Mouse (Mus musculus): ENCODE measurements around the gene Dnajb8. TPM values are rescaled to one million over a fixed set of nuclear protein-coding genes. Genes with fewer than 3 reads are reported as not detected.
A peak's percentile ranks its signal among the peaks of the same experiment; 100 is the strongest.

Gene Dnajb8
- polyA plus RNA-seq, 1 experiment from 2014 or later = not detected

DNA sequence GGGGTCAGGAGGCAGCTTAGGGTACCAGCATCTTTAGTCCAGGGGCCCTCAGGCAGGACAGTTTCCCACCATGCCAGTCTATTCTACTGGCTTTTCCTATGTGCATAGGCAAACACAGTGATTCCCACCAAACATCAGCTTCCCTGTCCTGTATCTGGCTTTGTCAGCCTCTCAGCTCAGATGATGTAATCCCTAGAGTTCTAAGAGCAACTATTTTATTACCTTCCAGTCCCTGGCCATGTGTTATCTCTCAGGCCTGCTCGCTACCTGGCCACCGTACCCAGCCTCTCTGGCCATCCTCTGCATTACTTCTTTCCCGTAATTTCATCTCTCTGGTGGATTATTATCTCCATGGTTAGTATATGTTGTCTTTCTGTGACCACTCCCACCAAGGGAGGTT is 38.6 kb downstream of the Dnajb8 start:
- H3K4me2 ChIP-seq = no peak overlapping the region
- ATAC-seq (ENCODE audit: insufficient read depth) = no peak
- no peaks in the 10 kb centered on the region for H3K9me3 ChIP-seq (replicated peaks)
- peaks cover 39% of the 10 kb centered on the region for H3K4me1 ChIP-seq (replicated peaks)
- H3K4me3 ChIP-seq (replicated peaks) = no peak overlapping the region
- H3K27ac ChIP-seq (replicated peaks) = no peak overlapping the region
- H3K36me3 ChIP-seq (replicated peaks) = peaks cover 9% of the 10 kb centered on the region; the same call in 1 of the 2 replicates
- H3K9ac ChIP-seq = no peak overlapping the region
- no peaks in the 10 kb centered on the region for H3K27me3 ChIP-seq
- WGBS (ENCODE audit: insufficient replicate concordance) = 54% methylated on average over 3 of the region's 3 CpGs

DNA sequence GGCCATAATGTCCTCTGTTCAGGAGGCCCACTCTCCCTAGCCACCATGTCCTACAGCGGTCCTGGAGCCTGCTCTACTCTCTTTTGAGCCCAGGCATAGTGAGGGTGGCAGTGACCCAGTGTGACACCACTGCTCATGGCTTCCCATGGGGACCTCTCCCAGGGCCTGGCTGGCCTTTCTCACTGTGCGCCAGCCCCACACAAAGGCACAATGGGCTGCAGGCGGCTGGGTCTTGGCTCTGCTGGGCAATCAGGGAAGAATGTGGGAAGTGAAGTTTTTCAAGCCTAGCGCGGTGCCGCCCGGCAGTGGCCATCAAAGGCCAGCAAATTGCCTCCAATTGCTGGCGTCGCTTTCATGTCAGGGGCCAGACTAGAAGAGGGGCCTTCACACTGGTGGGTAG is 40.1 kb downstream of the Dnajb8 start:
- no peak overlapping the region for H3K27ac ChIP-seq (replicated peaks)

DNA sequence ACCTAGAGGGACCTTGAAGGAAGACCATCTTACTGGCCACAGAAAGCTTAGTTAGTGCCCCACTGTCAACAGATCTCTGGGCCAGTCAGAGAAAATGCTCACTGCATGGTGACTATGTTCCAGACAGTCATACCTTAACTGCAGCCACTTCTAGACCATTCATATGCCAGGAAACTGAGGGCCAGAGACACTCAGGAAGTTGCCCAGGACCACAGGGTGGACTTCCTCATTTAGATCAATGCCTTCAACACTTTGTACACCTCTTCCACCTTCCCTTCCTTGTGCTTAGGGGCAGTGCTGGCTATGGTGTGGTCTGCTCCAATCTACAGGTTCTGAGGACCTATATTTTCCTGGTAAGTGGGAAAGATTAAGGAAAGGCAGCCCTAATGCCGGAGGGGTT is 43.3 kb downstream of the Dnajb8 start:
- H3K27me3 ChIP-seq = no peaks in the 10 kb centered on the region
- H3K4me2 ChIP-seq = no peak overlapping the region
- ATAC-seq (ENCODE audit: insufficient read depth) = no peak
- H3K9me3 ChIP-seq (replicated peaks) = no peaks in the 10 kb centered on the region
- no peak overlapping the region for H3K9ac ChIP-seq
- peaks cover 32% of the 10 kb centered on the region for H3K4me1 ChIP-seq (replicated peaks)
- H3K4me3 ChIP-seq (replicated peaks) = no peak overlapping the region
- H3K27ac ChIP-seq (replicated peaks) = no peak overlapping the region
- H3K36me3 ChIP-seq (replicated peaks) = no peaks in the 10 kb centered on the region
- 70% methylated on average over 1 of the region's 1 CpGs for WGBS (ENCODE audit: insufficient replicate concordance)

More for the DNA sequence above, 40.1 kb downstream of the Dnajb8 start:
- no peak for ATAC-seq (ENCODE audit: insufficient read depth)
- Histone ChIP-seq H3K36me3 (replicated peaks) (peaks cover 6% of the 10 kb centered on the region; the same call in 1 of the 2 replicates), H3K4me3 (replicated peaks) (no peak overlapping the region), H3K4me1 (replicated peaks) (peaks cover 32% of the 10 kb centered on the region), H3K27me3 (no peaks in the 10 kb centered on the region), H3K9me3 (replicated peaks) (no peaks in the 10 kb centered on the region), H3K9ac (no peak overlapping the region), H3K4me2 (no peak overlapping the region)
- 82% methylated on average over 9 of the region's 9 CpGs for WGBS (ENCODE audit: insufficient replicate concordance)

DNA sequence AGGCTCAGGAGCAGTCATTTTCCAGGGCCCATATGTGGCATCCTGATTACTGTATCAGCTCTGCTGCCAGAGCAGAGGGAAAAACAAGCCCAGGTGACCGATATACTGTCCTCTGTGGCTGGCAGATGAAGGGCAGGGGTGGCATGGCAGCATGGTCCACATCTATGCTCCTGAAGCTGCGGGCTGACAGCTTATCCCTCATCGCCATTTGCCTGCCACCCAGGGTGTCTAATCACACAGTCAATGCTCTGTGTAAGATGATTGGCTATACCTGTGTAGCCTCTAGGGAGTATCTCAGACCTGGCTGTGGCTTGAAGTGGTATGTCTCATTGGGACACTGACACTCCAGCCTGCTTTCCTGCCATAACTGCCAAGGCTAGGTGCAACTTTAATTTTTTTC is 44.0 kb downstream of the Dnajb8 start:
- Histone ChIP-seq H3K4me3 (replicated peaks) (no peak overlapping the region), H3K27ac (replicated peaks) (no peak overlapping the region), H3K27me3 (no peaks in the 10 kb centered on the region), H3K4me2 (no peak overlapping the region), H3K9me3 (replicated peaks) (no peaks in the 10 kb centered on the region), H3K9ac (no peak overlapping the region), H3K36me3 (replicated peaks) (no peaks in the 10 kb centered on the region), H3K4me1 (replicated peaks) (peaks cover 32% of the 10 kb centered on the region)
- ATAC-seq (ENCODE audit: insufficient read depth) = peak; percentile 57; the same call in 1 of the 2 replicates
- 56% methylated on average over 3 of the region's 3 CpGs for WGBS (ENCODE audit: insufficient replicate concordance)

DNA sequence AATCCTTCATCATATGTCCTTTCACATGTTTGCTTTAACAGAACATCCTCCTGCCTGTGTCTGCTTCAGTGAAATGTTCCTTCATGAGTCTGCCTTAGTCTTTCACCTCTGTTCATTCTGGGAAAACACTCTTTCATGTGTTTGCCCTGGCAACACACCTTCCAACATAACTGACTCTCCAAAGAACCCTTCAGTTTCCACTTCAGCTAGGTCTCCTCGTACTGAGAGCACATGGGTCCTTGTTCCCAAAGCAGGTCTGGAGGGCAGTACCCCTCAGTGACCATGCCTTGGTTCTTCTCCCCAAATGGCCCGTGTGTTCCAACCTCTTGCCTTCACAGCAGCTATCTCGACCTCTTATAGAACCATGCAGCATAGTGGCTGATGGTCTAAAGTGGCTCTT is 45.0 kb downstream of the Dnajb8 start:
- no peak overlapping the region for H3K4me3 ChIP-seq (replicated peaks)
- no peak overlapping the region for H3K9ac ChIP-seq
- H3K36me3 ChIP-seq (replicated peaks) = no peaks in the 10 kb centered on the region
- no peaks in the 10 kb centered on the region for H3K9me3 ChIP-seq (replicated peaks)
- H3K4me1 ChIP-seq (replicated peaks) = peaks cover 28% of the 10 kb centered on the region
- ATAC-seq (ENCODE audit: insufficient read depth) = no peak
- 72% methylated on average over 3 of the region's 3 CpGs for WGBS (ENCODE audit: insufficient replicate concordance)
- H3K27me3 ChIP-seq = no peaks in the 10 kb centered on the region
- H3K4me2 ChIP-seq = no peak overlapping the region
- no peak overlapping the region for H3K27ac ChIP-seq (replicated peaks)

DNA sequence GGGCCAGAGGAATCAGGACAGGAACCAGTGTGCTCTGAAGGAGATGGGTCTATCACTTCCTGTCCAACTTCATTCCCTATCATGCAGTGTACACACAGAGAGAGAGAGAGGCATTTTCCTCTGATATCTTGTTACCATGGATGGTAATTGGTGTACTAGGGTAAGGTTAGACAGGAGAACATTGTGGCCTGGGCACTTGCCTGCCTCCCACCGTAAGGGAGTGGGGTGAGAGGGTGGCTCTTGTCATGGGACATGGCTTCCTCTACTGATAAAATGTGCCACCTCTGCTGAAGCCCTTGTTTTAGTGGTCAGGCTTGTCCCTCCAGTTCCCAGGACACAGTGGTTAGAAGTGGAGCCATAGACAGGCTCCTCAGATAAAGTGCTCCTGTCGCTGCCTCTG is 45.9 kb downstream of the Dnajb8 start:
- no peaks in the 10 kb centered on the region for H3K36me3 ChIP-seq (replicated peaks)
- peaks cover 19% of the 10 kb centered on the region for H3K4me1 ChIP-seq (replicated peaks)
- H3K27me3 ChIP-seq = no peaks in the 10 kb centered on the region
- H3K4me3 ChIP-seq (replicated peaks) = no peak overlapping the region
- H3K27ac ChIP-seq (replicated peaks) = no peak overlapping the region
- no peak overlapping the region for H3K4me2 ChIP-seq
- ATAC-seq (ENCODE audit: insufficient read depth) = no peak
- WGBS (ENCODE audit: insufficient replicate concordance) = 42% methylated on average over 2 of the region's 2 CpGs
- no peak overlapping the region for H3K9ac ChIP-seq
- H3K9me3 ChIP-seq (replicated peaks) = no peaks in the 10 kb centered on the region

DNA sequence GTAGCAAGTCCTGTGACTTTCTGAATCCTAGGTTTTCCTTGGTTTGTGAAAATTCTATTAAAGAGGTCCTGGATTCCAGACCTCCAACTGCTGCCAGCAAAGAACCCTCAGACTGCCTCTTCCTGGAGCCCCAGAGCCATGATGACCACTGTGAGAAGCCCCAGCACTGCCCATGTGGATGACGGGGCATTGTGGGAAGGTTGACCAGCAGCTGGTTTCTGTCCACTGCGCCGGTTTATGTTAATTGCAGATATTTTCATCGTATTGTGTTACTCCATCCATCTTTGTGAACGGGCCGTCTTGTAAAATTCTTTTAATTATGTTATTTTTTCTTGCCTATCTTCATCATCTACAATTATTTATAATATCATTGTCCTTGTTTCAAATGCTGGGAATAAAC is 52.6 kb downstream of the Dnajb8 start:
- 78% methylated on average over 6 of the region's 6 CpGs for WGBS (ENCODE audit: insufficient replicate concordance)

DNA sequence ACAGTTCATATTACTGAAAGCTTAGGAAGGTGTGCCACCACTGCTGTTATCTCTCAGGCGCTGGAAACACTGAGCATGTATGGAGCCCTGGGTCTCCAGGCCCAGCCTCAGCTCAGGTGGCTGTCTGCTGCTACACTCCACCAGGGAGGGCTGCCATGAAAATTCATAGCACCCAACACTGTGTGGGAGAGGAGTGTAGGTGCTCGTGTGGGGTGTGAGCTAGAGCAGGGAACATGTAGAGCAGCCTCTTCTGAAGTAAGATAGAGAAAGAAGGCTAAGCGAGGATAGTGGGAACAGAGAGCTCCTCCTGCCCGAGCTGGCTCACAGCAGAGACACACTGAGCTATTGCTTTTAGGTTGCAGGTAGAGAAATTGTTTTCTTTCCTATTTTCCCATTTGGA is 54.2 kb downstream of the Dnajb8 start:
- Histone ChIP-seq H3K4me2 (no peak overlapping the region), H3K36me3 (replicated peaks) (no peaks in the 10 kb centered on the region), H3K4me3 (replicated peaks) (no peak overlapping the region), H3K9ac (no peak overlapping the region), H3K27ac (replicated peaks) (no peak overlapping the region), H3K27me3 (no peaks in the 10 kb centered on the region), H3K9me3 (replicated peaks) (no peaks in the 10 kb centered on the region), H3K4me1 (replicated peaks) (no peaks in the 10 kb centered on the region; the same call in 1 of the 2 replicates)
- 63% methylated on average over 4 of the region's 4 CpGs for WGBS (ENCODE audit: insufficient replicate concordance)
- ATAC-seq (ENCODE audit: insufficient read depth) = no peak

More for the DNA sequence above, 52.6 kb downstream of the Dnajb8 start:
- no peak overlapping the region for H3K27ac ChIP-seq (replicated peaks)
- no peaks in the 10 kb centered on the region for H3K27me3 ChIP-seq
- no peaks in the 10 kb centered on the region for H3K9me3 ChIP-seq (replicated peaks)
- no peak overlapping the region for H3K4me3 ChIP-seq (replicated peaks)
- H3K36me3 ChIP-seq (replicated peaks) = no peaks in the 10 kb centered on the region
- no peak overlapping the region for H3K9ac ChIP-seq
- no peak for ATAC-seq (ENCODE audit: insufficient read depth)
- H3K4me2 ChIP-seq = no peak overlapping the region
- no peaks in the 10 kb centered on the region; the same call in 1 of the 2 replicates for H3K4me1 ChIP-seq (replicated peaks)

DNA sequence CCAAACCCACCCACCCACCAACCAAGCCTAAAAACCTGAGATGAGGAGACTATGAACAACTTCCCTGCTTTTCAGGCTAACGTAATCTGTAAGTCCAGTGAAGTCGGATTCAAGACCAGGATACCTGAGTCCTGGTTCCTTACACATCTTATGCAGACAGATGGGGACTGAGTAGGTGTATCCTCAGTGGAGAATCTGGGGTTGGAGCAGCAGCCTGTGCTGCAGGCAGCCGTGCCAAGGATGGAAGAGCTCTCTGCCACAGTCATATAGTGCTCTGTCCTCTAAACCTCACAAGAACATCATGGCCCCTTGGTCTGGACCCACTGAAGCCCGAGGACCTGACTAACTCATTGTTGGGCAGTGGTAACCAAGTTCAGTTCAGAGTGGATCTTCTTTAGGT is 55.2 kb downstream of the Dnajb8 start:
- no peak overlapping the region for H3K9ac ChIP-seq
- H3K4me1 ChIP-seq (replicated peaks) = no peaks in the 10 kb centered on the region; the same call in 1 of the 2 replicates
- H3K9me3 ChIP-seq (replicated peaks) = no peaks in the 10 kb centered on the region
- no peaks in the 10 kb centered on the region for H3K27me3 ChIP-seq
- 61% methylated on average over 4 of the region's 4 CpGs for WGBS (ENCODE audit: insufficient replicate concordance)
- no peak overlapping the region for H3K27ac ChIP-seq (replicated peaks)
- ATAC-seq (ENCODE audit: insufficient read depth) = no peak
- no peak overlapping the region for H3K4me2 ChIP-seq
- no peak overlapping the region for H3K4me3 ChIP-seq (replicated peaks)
- no peaks in the 10 kb centered on the region for H3K36me3 ChIP-seq (replicated peaks)

DNA sequence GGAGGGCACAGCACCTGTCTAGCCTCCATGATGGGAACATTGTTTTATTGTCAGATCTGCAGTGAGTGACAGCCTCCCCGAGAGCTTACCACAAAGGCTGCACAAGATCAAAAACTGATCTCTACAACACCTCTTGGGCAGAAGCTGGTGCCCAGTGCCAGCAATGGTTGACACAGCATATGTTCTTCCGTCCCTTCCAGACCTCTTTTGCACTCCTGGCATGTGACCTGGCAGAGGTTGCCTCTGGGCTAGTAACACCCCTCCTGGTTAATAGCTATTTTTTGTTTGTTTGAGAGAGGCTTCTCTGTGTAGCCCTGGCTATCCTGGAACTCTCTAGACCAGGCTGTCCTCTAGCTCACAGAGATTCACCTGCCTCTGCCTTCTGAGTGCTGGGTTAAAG is 56.1 kb downstream of the Dnajb8 start:
- Histone ChIP-seq H3K27ac (replicated peaks) (no peak overlapping the region), H3K9me3 (replicated peaks) (no peaks in the 10 kb centered on the region), H3K9ac (no peak overlapping the region), H3K36me3 (replicated peaks) (no peaks in the 10 kb centered on the region), H3K4me1 (replicated peaks) (no peaks in the 10 kb centered on the region; the same call in 1 of the 2 replicates), H3K27me3 (no peaks in the 10 kb centered on the region), H3K4me3 (replicated peaks) (no peak overlapping the region), H3K4me2 (no peak overlapping the region)
- ATAC-seq (ENCODE audit: insufficient read depth) = no peak
- WGBS (ENCODE audit: insufficient replicate concordance) = 65% methylated on average over 2 of the region's 2 CpGs

DNA sequence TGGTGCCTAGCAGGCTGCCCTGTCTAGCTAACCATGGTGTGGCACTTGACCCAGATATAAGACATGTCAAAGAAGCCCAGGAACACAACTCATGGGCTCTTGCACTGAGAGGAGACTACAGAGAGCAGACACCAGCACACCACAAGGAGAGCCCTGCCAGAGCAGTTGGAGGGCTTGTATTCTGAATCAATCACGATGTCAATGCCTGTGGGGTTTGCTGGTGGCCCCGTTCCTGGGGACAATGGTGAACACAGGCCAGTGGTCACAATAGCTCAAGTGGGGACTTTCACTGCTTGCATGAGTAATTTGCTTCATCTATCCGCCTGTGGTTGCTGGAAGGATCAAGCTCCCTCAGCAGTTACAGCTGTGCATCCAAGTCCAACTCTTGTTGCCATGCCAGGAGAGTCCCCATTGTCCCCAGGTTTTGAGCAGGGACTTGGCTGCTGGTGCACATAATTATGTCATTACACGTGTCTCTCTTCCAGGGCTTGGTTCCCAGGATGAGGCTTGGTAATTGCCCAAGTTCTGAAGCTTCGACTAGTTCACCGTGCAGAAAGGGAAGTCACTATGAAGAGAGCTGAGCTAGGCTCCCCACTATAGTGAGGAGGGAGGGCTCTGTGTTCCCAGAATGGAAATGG is 68.2 kb downstream of the Dnajb8 start:
- no peak overlapping the region for H3K27ac ChIP-seq (replicated peaks)
- H3K36me3 ChIP-seq (replicated peaks) = no peaks in the 10 kb centered on the region
- H3K4me2 ChIP-seq = no peak overlapping the region
- WGBS (ENCODE audit: insufficient replicate concordance) = 63% methylated on average over 6 of the region's 6 CpGs
- no peaks in the 10 kb centered on the region for H3K27me3 ChIP-seq
- no peak overlapping the region for H3K4me3 ChIP-seq (replicated peaks)
- no peak overlapping the region for H3K9ac ChIP-seq
- no peak for ATAC-seq (ENCODE audit: insufficient read depth)
- H3K4me1 ChIP-seq (replicated peaks) = peaks cover 14% of the 10 kb centered on the region
- H3K9me3 ChIP-seq (replicated peaks) = no peaks in the 10 kb centered on the region
